Mouse (Mus musculus): Measurements from ENCODE around the gene Muc4.

Muc4 gene

DNA sequence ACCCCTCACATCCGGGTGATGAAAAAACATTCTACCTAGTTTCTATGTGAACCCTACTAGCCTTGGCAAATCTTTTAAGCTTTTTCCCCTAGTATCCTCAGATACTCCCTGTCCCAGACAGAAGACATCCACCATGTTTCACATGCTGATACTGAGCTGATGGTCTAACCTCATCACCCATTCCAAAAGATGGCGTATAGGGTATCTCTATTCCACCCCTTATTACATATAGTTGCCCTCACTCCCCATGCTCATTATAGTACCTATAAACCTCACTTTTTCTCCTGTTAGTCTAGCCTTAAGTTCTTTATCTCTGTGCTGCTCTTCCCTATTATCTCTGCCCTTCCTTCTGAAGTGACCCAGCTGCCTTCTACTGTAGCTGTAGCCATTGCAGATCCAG is at the start of gene Muc4:
Gene Muc4, plus strand, starts transcription at position 301 of the 400 bp plus-strand sequence.
- DNase-seq: no peak

DNA sequence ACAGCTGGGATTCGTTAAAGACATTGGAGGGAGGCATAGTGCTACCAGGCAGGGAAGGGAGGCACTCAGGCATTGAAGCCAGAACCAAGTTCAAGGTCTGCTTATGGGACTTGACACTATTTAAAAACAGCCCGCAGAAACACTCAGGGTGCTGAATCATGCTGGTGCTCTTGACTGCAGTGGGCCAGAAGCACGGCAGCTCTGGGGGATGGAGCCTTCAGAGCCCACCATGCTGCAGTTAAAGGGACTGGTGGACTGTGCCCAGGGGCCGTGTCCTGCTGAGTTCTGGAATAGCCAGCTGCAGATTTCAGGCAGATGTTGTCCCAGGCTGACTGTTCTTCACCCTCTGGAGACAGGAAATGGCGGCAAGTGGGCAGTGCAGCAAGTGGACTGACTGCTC is 49.7 kb upstream of the Muc4 start:
- DNase-seq: no peak

DNA sequence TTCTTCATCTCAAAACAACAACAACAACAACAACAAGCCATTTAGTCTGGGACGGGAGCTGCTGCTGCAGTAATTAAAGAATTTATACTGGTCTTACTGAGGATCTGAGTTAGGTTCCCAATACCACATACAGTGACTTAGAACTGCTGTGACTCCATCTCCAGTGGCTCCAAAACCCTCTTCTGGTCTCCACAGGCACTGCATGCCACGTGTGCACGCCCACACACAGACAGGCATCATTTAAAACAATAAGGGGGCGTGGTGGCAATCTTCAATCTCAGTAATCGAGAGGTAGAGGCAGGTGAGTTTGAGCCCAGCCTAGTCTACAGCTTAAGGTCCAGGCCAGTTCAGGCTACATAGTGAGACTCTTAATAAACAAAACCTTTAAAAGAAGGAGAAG is 48.5 kb upstream of the Muc4 start:
- DNase-seq: no peak

DNA sequence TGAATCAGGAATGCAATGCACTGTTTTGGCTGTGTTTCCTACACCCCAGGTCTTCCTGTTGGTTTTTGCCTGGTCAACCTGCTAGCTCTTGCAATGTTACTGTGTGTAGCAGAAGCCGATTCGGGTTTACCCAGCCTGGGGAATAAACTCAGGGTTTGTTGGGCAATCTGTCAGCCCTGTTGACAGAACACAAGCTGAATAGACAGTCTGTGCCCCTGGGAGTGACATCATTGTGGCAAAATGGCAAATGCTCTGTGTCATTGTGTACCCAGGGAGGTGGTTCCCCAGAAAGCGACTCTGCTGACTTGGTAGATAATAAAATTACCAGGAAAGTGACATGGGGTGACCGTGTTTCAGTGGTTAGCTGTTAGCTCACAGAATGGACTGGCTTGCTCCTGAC is 46.9 kb upstream of the Muc4 start:
- DNase-seq: no peak

DNA sequence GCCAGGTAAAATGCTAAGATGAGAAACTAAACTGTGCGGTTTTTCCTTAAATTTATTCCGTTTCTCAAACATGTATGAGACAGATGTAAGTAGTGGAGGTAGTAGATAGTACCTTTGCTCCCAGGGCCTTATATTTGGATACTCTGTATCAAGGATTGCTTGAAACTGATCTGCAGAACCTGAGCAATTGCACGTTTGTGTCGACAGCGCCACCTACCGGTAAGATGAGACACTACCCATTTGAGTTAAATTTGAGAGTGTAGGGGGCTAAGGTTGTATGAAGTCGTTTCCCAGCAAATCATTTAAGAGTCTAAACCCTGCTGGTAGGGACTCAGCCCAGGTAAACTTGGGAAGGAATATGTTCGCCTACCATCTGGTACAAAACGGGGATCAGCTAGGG is 46.2 kb upstream of the Muc4 start:
- peak; percentile 69 to 78 for DNase-seq

DNA sequence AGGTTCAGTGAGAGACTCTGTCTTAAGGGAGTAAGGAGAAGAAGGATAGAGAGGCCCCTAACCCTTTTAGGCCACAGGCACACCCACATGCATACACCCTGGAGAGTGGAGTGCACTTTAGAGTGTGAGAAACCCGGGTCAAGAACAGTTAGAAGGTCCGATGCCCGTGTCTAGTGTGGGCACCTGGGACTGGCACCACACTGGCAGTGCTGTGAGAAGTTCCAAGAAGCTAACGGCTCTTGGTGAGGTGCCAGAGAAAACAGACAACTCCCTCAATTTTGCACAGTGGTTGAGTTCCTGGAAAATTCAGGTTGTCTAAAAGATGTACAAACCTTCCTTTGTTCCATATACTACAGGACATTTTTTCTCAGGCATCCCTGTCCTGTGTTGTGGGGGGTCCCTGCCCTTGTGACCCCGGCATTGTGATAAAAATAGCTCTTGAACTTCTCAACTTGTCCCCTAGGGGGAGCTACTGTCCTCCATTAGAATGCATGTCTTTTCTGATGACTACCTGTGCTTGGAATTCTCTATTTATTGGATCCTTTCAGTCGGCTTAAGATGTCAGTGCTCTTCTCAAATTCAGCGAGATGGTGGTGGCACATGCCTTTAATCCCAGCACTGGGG is 38.7 kb upstream of the Muc4 start:
- DNase-seq: peak in 1 of 2 experiments; percentile 34

DNA sequence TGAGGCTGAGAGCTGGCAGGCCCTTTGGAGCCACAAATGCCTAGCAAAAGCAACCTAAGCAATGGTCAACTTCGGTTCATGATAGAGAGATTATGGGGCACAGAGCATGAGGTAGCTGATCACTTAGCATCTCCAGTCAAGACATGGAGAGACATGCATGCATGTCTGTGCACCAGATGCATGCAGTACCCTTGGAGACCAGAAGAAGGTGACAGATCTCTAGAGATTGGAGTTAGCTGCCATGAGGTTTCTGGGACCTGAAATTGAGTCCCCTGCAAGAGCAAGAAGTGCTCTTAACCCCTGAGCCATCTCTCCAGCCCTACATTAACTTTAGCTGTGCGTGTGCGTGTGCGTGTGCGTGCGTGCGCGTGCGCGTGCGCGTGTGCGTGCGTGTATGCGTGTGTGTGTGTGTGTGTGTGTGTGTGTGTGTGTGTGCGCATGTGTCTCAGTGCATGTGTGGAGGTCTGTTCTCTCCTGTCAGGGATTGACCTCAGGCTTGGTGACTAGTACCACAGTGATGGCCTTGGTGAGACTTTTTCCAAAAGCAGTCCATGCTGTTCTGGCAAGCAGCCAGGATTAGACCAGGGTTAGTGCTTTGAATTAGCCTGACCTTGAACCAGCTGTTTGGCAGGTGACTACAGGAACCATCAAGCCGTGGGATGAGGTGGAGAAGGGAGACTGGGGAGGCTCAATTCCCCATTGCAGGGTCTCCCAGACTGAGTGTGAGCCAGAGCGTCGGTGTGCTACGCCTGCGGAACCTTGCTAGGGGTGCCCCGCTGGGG is 37.8 kb upstream of the Muc4 start:
- no peak for DNase-seq

DNA sequence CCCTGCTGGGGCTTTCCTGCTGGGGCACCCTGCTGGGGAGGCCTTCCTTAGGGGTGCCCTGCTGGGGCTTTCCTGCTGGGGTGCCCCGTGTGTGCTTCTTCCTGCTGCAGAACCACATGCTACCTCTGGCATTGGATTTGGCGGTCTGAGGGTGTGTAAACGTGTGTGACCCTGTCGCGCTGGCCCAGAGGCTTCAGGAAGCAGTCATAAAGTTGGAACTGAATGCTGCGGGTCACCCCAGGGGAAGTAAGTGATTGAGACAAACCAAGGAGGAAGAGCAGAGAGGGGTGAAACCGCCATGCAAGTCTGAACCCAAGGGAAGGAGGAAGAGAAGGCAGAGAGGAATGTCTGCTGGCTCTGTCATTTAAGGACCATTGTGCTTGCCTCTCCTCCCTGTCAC is 37.1 kb upstream of the Muc4 start:
- no peak for DNase-seq

DNA sequence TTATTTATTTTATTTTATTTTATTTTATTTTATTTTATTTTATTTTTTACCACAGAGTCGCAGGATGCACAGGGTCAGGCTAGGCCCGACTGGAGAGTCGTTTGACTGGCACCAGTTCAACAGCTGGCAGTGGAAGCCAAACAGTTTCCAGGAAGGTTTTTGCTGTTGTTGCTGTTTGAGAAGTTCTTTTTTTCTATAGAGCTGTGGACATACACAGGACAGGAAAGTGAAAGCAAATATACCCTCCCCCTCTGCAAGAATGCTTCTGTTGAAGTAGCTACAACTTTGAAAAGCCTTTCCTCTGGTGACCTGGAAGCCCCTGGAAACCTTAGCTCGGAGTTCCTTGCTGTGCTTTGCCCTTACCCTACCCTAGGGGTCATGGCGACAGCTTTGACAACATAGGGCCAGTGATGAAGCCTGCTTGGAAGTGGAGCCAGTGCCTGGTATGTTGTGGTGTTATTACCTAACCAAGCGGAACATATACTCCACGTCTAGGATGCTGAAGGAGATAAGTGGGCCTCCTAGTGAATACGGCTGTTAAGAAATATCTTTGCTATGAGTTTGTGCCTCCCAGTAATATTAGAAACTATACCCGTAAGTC is 32.3 kb upstream of the Muc4 start:
- DNase-seq: no peak

DNA sequence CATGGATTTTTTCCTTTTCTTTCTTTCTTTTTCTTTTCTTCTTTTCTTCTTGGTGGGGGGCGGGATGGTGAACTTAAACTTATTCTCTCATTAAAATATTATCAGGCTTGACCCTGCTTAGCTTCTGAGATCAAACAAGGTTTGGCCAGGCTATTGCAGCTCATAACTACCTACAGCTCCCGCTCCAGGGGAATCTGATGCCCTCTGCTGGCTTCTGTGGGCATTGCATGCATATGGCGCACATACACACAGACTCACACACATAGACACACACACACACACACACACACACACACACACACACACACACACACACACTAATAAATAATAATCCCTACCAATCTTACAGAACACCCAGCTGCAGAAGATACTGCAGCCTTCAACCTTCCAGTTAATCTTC is 30.1 kb upstream of the Muc4 start:
- DNase-seq: no peak

DNA sequence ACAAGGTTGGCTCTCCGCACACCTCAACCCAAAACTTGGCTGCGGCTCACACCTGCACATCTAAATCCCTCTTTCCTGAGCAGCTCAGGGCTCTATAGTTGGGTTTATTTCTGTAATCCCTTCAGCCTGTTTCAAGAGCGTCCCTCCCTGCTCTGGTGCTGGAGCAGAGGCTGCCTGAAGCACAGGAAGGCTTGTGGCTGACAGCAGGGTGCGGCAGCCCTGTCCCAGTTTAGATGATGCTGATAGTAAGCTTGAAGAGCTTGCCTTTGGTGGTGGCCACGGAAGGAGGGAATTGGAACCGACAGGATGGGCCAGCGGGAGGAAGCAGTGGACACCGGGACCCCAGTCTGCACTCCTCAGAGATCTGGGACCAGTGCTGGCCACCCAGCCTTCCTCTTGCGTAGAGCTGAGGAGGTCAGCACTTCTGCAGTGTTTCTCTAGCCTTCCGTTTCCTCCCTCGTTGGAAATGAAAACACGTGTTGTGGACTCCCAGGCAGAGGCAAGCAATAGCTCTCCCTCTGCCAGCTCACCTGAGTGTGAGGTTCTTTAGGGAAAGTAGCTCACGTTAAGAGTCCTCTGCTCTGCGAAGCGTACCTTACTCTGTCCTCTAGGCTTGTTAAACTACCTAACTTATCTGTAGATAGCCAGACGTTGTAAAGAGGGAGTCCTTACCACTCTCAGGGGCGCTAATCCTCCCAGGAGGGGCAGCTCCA is 28.4 kb upstream of the Muc4 start:
- DNase-seq: no peak

DNA sequence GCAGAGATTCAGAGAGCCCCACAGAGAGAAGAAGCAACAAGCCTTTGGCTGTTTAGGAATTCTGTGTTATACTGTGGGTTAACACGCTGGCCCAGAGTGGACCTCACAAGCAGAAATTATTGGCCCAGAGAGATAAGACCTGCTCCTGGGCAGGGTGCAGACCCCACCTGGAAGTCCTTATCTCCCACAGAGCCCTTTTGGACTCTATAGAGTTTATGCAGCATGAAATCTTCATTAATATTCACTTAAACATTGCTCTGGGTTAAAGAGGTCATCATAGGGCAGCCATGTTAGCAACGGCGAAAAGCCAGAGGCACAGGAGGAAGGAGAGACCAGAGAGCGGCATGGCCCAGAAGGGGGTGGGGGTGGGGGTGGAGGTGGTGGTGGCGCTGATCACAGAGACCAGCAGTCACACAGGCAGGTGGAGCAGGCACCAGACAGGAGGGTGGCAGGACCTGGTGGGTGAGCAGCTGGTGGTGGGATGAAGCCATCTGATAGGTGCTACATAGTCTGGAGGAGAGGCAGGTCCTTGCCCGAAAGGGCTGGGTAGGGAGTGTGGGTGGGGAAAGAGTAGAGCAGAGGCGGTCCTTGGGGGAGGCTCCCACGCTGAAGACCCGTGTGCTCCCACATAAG is 27.7 kb upstream of the Muc4 start:
- DNase-seq: no peak

DNA sequence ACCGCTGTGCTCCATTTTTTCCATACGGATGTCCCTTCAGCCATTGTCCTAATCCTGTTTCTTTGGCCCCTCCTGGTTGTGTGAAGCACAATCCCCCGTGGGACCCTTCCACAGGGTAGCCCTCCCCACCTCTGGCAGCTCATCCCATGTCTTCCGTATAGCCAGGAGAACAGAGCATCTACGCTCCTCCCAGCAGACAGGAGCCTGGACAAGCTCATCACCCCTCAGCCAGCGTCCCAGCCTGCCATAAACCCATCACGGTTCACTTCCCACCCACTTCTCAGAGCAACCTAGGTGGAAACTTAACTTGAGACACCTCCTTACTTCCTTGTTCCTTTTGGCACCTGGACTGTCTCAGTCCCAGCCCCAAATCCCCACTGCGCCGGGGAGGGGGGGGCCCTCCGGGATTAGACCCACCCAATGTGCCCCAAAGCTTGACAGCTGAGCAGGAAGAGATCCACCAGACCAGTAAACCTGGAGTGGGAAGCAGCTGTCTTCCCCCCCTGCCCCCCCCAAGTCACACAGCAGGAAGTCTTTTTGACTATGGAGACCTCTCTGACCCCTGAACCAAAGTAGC is 27.1 kb upstream of the Muc4 start:
- no peak for DNase-seq

DNA sequence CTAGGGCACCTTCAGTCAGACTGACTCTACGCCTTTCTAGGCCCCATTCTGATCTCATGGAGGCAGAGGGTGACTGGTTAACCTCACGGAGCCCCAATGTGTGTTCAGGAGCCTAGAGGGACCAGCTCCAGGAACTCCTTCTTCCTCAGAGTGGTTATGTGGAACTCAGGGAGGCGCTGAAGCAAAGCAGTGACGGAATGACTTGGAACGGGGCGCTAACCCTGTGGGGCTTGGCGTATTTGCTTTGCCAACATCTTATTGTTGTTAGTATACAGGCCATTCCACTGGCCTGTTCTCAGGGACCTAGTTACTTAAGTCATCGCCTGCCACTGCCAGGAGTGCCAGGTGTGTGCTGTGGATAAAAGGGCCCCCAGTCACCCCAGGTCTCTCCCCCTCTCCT is 26.6 kb upstream of the Muc4 start:
- DNase-seq: no peak

DNA sequence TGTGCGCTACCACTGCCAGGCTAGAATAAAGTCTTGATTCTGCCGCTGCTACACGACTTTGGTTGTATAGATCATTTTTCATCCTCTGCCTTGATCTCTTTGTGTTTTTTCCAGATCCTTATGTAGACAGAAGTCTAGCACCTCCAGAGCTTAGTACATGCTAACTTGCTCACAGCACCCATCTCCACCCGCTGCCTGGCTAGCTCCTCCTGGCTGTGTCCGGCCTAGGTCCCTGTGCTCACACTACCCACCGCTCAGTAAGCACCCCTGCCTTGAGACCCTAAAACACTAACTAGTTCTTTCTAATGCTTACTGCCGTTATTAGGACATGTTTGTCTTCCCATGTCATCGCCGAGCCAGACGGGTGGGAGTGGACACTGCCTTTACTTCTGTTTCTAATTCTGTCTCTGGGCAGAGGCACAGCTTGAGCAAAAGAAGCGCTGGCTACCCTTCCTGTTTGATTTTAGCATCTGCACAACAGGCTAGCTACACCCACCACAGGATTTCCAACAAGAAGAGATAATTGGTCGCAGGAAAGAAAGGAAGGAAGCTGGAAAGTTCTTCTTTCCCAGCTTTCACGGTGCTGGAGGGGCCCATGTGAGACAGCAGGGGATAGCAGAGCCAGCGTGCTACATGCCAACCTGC is 25.1 kb upstream of the Muc4 start:
- no peak for DNase-seq

DNA sequence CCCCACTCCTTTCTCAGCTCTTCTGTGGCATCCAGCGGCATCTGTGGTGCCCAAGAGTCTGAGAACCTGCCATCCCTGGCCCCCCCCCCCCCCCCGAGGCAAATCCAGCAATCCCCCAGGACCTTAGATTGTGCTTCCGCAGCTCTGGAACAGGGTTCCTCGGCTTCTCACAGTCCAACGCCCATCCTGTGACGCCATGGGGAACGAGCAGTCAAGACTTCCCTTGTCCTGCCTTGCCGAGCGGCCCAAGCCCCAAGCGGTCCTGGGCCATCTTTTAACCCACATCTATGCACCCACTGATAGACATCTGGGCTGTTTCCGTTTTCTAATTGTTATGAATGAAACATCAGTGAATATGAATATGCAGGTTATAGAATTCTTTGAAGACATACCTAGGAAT is 23.5 kb upstream of the Muc4 start:
- DNase-seq: no peak

DNA sequence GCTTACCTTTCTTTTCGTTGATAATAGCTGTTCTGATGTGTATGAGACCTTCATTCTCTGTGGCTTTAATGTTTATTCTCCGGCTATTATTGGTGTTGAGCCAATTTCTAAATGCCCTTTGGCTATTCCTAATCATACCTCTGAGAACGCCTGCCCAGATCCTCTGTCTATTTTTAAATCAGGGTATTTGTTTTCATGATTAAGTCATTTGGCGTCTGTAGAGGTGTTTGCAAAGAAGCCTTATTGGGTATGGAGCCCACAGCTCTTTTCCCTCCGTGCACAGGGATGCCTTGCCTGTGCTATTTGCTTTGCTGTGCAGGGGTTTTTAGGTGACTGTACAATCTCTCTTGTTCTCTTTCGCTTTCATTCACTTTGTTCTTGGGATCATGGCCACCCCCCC is 22.1 kb upstream of the Muc4 start:
- no peak for DNase-seq

DNA sequence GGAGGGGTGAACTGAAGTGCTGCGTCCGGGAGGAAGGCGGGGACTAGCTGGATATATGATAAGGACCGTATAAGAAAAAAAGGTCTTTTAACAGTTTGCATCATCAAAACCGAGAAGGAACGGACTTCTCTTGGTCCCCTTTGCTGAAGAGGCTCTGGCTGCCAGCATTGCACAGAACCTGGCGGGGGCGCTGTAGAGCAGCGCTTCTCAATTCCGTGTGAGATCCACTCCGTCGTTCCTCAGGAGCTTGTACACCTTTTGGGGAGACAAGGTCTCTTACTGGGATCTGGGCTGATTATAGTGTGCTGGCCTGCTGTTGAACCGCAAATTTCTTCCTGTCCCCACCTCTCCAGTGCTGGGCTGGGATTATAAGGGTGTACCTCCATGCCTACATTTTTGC is 20.3 kb upstream of the Muc4 start:
- no peak for DNase-seq

DNA sequence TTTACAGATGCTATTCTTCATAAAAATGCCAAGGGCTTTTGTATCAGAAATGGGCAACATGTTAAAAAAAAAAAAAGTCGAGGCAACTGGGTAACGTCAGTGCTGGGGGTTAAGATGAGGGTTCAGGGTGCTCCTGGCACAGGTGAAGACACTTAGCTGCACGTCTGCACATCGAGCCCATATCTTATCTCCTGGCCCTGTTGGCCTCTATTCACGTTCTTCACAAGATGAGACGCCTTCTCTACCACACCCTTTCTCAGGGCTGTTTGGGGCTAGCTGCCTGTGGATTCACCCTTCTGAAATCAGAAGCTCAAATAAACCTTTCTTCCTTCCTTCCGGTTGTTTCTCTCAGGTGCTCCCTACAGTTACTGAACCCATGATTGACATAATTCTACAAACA is 12.5 kb upstream of the Muc4 start:
- no peak for DNase-seq

DNA sequence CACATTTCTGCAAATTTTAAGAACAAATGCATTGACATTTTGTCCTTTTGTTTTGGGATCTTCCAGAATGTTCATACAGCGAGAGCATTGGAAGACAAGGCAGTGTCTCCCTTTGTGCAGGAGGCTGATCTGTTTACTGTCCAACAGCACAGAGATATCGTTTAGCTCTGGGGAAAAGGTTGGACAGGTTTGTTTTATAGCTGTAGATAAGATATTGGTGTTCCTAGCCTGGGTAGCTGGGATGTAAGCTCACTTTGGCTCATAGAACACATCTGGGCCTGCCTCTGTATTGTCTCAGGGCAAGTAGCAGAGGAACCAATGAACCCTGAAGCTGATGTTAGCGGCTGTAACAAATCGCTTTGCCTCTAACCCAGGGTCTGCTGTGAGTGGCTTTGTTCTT is 11.9 kb upstream of the Muc4 start:
- DNase-seq: no peak

DNA sequence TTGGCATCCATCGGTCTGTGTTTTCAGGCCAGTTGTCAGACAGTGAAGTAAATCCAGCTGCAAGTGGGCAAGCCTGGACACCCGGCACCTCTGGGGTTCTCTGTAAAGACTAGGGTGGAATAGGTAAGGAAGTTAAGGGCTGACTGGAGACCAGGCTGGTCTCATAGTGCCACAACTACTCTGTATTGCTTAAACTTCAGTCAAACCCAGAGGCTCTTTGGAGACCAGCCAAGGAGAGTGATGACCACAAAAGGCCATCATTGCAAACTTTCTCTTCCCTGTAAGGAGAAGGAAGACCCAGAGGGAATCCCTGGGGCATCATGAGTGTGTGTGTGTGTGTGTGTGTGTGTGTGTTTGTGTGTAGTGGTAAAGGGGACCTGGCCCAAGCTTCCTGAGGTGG is 11.4 kb upstream of the Muc4 start:
- no peak for DNase-seq

DNA sequence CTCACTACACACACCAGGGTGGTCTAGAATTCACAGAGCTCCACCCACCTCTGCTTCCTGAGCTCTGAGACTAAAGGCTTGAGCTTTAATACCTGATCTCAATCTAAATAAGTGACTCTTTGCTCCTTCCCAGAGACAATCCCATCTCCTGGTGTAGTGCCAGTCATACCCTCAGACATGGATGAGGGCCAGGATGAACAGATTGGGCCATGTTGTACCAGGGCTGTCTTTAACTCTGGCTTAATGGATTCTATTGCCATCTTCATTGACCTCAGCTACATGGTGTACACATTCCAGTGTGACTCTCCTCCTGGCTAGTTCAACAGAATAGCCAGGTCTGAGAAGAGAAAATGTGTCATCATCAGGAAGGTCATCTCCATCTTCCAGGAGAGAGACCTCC is 9.2 kb upstream of the Muc4 start:
- peak; percentile 50 to 58 for DNase-seq
